Mouse (Mus musculus) adrenal gland, postnatal 4 days (tissue): ENCODE data around the gene Pqlc3. TPM values are rescaled to one million over a fixed set of nuclear protein-coding genes. Genes with fewer than 3 reads are reported as not detected.

Source experiments
- DNase-seq, 2 experiments: peaks; one replicate each; pipeline ENCODE4 v3.0.0; 2021 to 2022; ENCODE audit warnings: low spot score in 2 of 2, mixed read lengths in 2 of 2
- total RNA-seq, 2 experiments: library from RNA; stranded (reverse); gene quantifications; 2 replicates each; pipeline ENCODE4 v1.2.3; 2021

Pqlc3 gene
- total RNA-seq, 2 experiments from 2014 or later = 4.4 to 5.7 TPM

- DNase-seq = peak; percentile 63 to 70
These were observed 11.1 kb upstream of the Pqlc3 start, which contains the start of gene 2410004P03Rik for GRCm38 (mm10) chr12:17011100-17011870. TSS of gene 2410004P03Rik (minus strand) at chr12:17011727.

GRCm38 (mm10) chr12:17009466-17009865, 9.3 kb upstream of the Pqlc3 start:
- DNase-seq = no peak

GRCm38 (mm10) chr12:17001211-17001610, 1.0 kb upstream of the Pqlc3 start:
- no peak for DNase-seq

DNA sequence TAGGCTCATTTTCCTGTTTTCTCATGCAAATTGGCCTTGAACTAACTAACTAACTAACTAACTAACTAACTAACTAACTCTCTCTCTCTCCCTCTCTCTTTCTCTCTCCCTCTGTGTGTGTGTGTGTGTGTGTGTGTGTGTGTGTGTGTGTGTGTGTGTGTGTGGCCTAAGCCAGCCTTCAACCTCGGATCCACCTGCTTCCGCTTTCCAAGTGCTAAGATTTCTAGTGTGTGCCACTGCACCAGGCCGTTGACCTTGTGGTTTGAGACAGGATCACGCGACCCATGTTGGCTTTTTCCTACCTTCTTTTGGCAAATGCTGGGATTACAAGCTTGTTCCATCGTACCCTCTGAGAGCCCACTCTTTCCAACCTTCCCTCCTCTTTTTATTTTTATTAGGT, 420 bp upstream of the Pqlc3 start:
- DNase-seq = no peak

DNA sequence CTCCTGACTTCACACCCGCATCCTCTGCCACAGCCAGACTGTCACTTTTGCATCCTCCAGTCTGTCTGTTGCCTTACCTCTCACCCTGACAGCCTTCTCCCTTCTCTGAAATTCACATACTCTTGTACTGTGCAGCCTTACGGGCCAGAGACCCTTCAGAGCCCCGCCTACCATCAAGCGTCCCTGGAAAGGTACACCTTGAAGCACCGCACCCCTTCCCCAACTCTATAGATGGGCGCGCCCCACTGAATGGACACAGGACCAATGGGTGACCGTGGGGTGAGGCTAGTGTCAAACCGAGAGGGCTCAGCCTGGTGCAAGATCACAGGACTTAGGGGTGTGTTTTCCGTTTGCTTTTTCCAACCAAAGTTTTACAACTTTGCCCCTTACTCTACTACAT, 1.1 kb downstream of the Pqlc3 start:
- DNase-seq = no peak

- DNase-seq = no peak
These were observed 3.2 kb downstream of the Pqlc3 start for GRCm38 (mm10) chr12:16996886-16997462.

- DNase-seq = no peak
These were observed 3.9 kb downstream of the Pqlc3 start for GRCm38 (mm10) chr12:16996281-16996680.

- no peak for DNase-seq
These were observed 5.9 kb downstream of the Pqlc3 start for GRCm38 (mm10) chr12:16994291-16994690.

DNA sequence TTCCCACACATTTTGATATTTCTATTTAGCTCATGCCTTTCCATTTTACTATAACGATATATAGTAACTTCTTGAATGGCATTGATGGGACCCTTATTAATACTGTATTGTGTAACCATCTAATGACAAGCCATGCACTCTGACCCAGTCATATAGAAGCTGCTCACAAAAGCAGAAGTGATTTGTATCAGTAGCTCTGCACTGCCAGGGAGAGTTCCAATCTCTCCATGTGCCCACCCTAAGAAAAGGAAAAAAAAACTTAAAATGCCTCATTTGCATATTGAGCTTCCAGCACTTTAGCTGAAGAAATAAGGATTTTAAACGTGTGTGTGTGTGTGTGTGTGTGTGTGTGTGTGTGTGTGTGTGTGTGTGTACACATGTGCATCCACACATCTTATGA, 7.9 kb downstream of the Pqlc3 start:
- no peak for DNase-seq

GRCm38 (mm10) chr12:16991376-16991775, 8.8 kb downstream of the Pqlc3 start:
- DNase-seq = no peak

- DNase-seq = no peak
These were observed 14.4 kb downstream of the Pqlc3 start for GRCm38 (mm10) chr12:16985778-16986177.

DNA sequence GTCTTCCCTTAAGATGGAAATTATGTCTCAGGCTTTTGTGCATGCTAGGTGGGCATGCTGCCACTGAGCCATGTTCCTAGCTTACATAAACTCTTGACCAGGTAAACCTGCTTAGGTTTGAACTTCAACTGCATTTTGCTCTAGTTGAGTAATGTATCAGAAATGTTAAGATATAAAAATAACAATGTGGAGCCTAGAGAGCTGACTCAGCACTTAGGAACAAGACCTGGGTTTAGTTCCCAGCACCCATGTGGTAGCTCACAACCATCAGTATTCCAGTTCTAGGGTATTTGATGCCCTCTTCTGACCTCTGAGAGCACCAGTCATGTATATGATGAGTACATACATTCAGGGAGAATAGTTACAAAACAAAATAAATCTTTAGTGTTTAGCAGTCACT, 23.1 kb downstream of the Pqlc3 start:
- DNase-seq = no peak

DNA sequence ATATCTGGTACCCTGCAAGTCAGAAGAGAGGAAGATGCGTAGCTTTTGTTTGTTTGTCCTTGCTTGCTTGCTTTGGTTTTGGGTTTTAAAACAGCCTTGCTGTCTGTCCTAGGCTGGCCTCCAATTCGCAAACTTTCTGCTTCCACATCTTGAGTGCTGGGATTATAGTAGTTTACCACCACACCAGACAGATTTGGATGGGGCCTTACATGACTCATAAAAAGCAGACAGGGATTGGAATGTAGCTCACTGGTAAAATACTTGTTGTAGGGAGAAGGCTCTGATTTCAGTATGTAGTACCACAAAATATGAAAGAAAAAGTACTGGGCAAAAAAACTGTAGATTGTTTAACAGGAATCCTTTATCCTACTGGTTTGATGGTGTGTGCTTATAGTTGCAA, 33.4 kb downstream of the Pqlc3 start:
- no peak for DNase-seq

DNA sequence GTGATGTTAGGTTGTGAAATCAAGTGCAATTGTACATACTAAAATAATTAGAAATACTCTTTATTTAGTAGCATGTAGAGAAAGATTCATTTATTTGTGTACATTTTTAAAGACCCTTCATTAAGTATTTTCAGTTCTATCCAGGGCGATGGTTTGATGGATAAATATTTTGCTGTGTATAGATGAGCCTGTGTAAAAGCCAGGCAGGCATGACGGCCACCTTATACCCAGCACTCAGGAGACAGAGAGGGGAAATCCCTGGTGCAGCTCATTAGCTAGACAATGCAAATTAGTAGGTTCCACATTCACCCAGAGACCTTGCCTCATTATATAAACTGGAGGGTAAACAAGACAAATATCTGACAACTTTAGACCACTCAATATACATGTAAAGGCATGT, 36.9 kb downstream of the Pqlc3 start:
- no peak for DNase-seq

DNA sequence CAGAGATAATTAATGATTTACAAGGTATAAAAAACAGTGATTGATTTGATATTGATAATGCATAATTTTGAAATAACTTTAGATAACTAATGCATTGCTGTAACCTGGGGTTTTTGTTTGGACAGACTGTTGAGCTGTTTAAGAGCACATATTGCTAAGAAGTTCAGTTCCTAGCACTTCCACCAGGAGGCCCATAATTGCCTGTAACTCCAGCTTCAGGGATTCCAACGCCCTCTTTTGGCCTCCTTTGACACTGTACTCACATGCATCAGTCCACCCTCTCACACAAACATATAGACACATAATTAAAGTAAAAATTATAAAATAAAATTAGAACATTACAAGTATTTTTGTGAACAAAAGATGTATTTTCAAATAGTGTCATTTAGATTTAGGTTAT, 41.4 kb downstream of the Pqlc3 start:
- DNase-seq = no peak

DNA sequence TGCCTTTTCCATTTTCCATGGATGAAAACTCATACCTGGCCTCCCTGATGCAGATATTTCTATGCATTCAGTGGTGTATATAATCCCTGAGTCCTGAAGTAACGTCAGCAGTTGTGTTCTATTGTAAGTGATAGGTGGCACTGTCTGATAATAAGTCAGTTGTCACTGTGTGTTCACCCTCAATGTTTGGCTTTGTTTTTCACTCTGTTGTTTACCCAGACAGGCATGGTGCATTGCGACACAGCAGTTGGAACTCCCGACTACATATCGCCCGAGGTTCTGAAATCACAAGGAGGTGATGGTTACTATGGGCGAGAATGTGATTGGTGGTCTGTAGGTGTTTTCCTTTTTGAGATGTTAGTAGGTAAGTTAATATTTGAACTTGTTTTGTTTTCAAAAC, 52.0 kb downstream of the Pqlc3 start:
- DNase-seq = no peak

DNA sequence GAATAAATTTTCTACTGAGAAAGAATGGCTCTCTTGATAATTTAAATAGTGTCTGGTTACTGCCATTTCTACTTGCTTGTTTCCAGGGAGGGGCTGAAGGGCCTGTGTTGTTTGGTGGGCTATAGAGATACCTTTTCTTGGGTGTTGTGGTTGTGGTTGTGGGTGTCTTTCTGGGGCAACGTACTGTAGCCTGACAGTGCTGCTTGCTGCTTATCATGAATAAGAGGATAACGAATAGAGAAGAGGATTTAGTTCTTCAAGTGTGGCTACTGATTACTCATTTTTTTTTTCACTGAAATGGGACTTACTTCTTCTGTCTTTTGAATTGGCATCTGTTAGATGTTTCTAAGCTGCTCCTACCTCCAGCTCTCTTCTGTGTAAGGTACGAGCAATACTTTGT, 58.2 kb downstream of the Pqlc3 start:
- DNase-seq = no peak

Other genes with a start within 250 kb of the Pqlc3 start
- gene Greb1, start 199.5 kb downstream of the Pqlc3 start, total RNA-seq = 10 to 100 TPM; 62.1 to 69.5 TPM
- 10 to 100 TPM; 37.2 to 41.4 TPM for gene E2f6, start 189.4 kb downstream of the Pqlc3 start, total RNA-seq
- gene Rock2, start 105.5 kb downstream of the Pqlc3 start, total RNA-seq = 10 to 100 TPM; 73.9 to 79.7 TPM
- not detected for gene 2410004P03Rik, start 11.3 kb upstream of the Pqlc3 start, total RNA-seq
- gene Kcnf1, start 176.5 kb upstream of the Pqlc3 start, total RNA-seq = under 1 TPM; 0.59 to 0.87 TPM